Mouse (Mus musculus) 3T3-L1 (cell line): ENCODE results near the gene Cdh13.

Experiments used
- DNase-seq: peaks from one replicate; pipeline ENCODE4 v3.0.0-alpha.2; 2015; ENCODE audit warnings: low read depth, low spot score

Cdh13 gene

GRCm38 (mm10) chr8:119258642-119259041, 975.1 kb downstream of the Cdh13 start:
- DNase-seq, result peak; percentile 46

GRCm38 (mm10) chr8:119263750-119264149, 980.2 kb downstream of the Cdh13 start:
- no peak for DNase-seq

- no peak for DNase-seq
Measured at GRCm38 (mm10) chr8:119266304-119266703, 982.8 kb downstream of the Cdh13 start.

- DNase-seq, result peak; percentile 33
Measured at GRCm38 (mm10) chr8:119269576-119269975, 986.0 kb downstream of the Cdh13 start.

GRCm38 (mm10) chr8:119270371-119270770, 986.8 kb downstream of the Cdh13 start:
- no peak for DNase-seq

- no peak for DNase-seq
Measured at GRCm38 (mm10) chr8:119272891-119273290, 989.4 kb downstream of the Cdh13 start.

GRCm38 (mm10) chr8:119275442-119275841, 991.9 kb downstream of the Cdh13 start:
- DNase-seq, result no peak

- DNase-seq, result no peak
Measured at GRCm38 (mm10) chr8:119277047-119277451, 993.5 kb downstream of the Cdh13 start.

- no peak for DNase-seq
Measured at GRCm38 (mm10) chr8:119281761-119282160, 998.2 kb downstream of the Cdh13 start.

GRCm38 (mm10) chr8:119284516-119284915, 1001.0 kb downstream of the Cdh13 start:
- DNase-seq, result no peak

GRCm38 (mm10) chr8:119284920-119285319, 1001.4 kb downstream of the Cdh13 start:
- DNase-seq, result no peak

GRCm38 (mm10) chr8:119295477-119295876, 1011.9 kb downstream of the Cdh13 start:
- DNase-seq, result no peak

- peak; percentile 27 for DNase-seq
Measured at GRCm38 (mm10) chr8:119297752-119298151, 1014.2 kb downstream of the Cdh13 start.

GRCm38 (mm10) chr8:119300335-119300734, 1016.8 kb downstream of the Cdh13 start:
- DNase-seq, result no peak

- peak; percentile 8 for DNase-seq
Measured at GRCm38 (mm10) chr8:119304196-119304595, 1020.7 kb downstream of the Cdh13 start.

- DNase-seq, result peak; percentile 44
Measured at GRCm38 (mm10) chr8:119311412-119311811, 1027.9 kb downstream of the Cdh13 start.

GRCm38 (mm10) chr8:119323215-119323614, 1039.7 kb downstream of the Cdh13 start:
- DNase-seq, result no peak

GRCm38 (mm10) chr8:119339546-119339945, 1056.0 kb downstream of the Cdh13 start:
- no peak for DNase-seq

- DNase-seq, result peak; percentile 58
Measured at GRCm38 (mm10) chr8:119343606-119344005, 1060.1 kb downstream of the Cdh13 start.

GRCm38 (mm10) chr8:119344190-119344856, 1060.8 kb downstream of the Cdh13 start, which contains the start of gene Hsbp1:
Hsbp1 (plus strand) TSS chr8:119344488.
- peak; percentile 98 for DNase-seq

GRCm38 (mm10) chr8:119345029-119345682, 1061.6 kb downstream of the Cdh13 start:
- peak; percentile 10 for DNase-seq

GRCm38 (mm10) chr8:119345683-119346075, 1062.1 kb downstream of the Cdh13 start:
- DNase-seq, result peak; percentile 13

GRCm38 (mm10) chr8:119351647-119352046, 1068.1 kb downstream of the Cdh13 start:
- no peak for DNase-seq
